Mouse (Mus musculus) right cerebral cortex, postnatal 14 days (tissue): ENCODE data around the gene Anpep.

Experiments
- DNase-seq: peaks from one replicate; pipeline ENCODE4 v3.0.0; 2022

Gene Anpep

DNA sequence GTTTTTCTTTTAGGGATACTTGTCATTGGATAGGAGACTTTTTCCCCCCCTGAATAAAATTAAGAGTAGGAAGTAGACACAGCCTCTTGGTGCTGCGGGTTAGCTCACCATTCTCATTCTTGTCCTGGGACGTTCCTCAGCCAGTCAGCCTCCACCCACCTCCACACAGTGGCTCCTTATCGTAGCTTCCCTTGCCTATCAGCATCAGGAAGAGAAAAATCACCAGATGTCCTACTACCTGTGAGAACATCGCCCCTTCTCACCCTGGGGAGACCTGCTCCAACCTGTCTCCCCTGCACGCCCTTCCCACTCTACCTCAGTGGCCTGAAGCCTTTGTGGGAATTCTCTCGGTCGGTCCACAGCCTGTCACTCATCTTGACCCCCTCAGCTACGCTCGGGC is at the start of gene Anpep:
Gene Anpep (minus strand): TSS at position 249 of the 400 bp plus-strand sequence.
- no peak for DNase-seq

GRCm38 (mm10) chr7:79907356-79907755 is 46.5 kb upstream of the Anpep start:
- no peak for DNase-seq

- DNase-seq, result no peak
Measured at GRCm38 (mm10) chr7:79906914-79907313, 46.1 kb upstream of the Anpep start.

- DNase-seq, result no peak
Measured at GRCm38 (mm10) chr7:79905193-79905592, 44.3 kb upstream of the Anpep start.

DNA sequence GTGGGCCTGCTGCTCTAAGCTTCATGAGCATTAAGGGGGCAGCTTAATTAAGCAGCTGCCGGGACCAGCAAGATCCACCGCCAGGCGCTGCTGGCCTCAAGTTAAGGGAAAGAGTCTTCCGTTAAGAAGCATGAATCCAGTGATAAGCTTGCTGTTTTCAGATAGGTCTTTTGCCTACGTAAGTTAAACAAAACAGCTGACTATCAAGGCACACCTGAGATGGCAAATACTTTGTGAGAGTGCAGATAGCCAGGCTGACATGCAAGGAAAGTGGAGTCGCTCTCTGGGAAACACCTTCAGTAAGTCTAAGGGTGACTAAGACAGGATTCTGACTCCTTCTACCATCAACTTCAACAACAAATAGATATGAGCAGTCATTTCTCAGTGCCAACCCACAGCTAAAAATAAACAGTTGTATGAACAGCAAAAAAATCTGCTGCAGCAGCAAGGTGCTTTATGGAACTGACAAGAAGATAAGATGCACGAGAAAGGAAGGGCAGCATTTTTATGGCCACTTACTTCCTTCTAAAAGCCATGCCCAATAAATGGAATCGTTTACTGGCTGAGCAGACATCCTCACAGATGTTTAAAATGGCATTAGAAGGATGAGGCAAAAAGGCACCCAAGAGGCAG is 42.4 kb upstream of the Anpep start:
- no peak for DNase-seq

DNA sequence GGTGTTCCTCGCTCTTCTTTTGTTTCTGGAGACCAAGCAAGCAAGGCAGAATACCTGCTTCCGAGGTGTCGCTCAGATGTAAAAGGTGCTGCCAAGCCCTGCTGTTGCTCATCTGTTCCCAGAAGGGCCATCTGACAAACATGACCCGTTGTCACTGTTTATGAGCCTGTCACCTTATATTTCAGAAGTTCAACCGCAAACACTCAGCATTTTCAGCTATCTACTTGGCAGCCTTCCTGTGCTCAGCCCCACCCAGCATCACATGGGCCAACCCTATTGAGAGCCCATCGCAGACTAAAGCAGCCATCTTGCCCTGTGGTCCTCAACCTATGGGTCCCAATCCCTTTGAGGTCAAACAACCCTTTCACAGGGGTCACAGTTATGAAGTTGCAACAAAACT is 39.9 kb upstream of the Anpep start:
- no peak for DNase-seq

- DNase-seq, result no peak
Measured at GRCm38 (mm10) chr7:79895225-79895624, 34.4 kb upstream of the Anpep start.

DNA sequence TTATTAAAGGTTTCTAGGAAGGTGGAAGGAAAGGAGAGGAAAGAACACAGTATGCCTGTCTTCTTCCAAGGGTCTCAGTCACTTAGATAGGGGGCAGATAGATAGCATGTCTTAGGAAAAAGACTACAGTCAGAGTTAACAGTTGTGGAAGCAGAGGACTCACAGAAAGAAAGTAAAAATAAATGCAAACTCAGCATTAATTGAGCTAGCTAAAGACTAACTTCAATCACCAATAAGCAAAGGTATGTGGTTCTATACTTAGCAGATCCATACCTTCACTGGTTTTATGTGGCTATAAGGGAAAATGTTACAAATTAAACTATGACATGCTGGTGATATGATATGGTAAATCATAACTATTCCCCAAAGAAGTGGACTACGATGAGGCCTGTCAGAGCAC is 33.9 kb upstream of the Anpep start:
- DNase-seq, result no peak

DNA sequence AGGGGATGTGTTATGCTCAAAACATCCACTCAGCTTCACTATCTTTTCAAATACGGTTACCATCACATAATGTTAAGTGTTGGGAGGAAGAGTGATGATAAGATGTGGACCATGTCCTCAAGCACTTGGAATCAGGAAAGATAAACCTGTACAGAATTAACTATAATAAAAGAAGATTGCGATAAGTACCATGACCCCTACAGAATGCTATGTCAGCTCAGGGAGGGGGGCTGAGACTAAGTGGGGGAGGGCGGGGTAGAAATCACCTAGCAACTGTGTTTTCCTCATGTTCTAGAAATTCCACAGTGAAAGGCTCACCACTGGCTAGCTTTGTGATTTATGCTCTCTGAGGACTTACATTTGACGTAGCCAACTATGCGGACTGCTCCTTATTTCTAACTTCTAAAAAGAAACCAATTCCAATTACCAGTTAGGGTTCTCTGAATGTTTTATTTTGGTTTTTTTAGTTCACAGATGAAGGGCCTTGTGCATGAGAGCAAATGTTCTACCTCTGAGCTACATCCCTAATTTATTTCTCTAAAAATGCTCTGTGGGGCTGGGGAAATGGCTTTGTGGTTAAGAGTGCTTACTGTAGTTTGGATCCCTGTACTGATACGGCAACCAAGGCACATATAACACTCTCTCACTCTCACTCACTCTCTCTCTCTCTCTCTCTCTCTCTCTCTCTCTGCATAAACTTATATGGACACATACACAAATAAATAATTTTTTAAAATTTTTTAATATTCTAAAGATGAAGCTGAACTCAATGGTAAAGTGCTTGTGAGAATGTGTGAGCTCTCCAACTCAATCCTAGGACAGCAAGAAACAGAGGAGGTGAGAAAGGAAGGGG is 31.9 kb upstream of the Anpep start:
- no peak for DNase-seq

GRCm38 (mm10) chr7:79890436-79891221 is 29.8 kb upstream of the Anpep start:
- DNase-seq, result no peak

- no peak for DNase-seq
Measured at GRCm38 (mm10) chr7:79888603-79889002, 27.7 kb upstream of the Anpep start.

DNA sequence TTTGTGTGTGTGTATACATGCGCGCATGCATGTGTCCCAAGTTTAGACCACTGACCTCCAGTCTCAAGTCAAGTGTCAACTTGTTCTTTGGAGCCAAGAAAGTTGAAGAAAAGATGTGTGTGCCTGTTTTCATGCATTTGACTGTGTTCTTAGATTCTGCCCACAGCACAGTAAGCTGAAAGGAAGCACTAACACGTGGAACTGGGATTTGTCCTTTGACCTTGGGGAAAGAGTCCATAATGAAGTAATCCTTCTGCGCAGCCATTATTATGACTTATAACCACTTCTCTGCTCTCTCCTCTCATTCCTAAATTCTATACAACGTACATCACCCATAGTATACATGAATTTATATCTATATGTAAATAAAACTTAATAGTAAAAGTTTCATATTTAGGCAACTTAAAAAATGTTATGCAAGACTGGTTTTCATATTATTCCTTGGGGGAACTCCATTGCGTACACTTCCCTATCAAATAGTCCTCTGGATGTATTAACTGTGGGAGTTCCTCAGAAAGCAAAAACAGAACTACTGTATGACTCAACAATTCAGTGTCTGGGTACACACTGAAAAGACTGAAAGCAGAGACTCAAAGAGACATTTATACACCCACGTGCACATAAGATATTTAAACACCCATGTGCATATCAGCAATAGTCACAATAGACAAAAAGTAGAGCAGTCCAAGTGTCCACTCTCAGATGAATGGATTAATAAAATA is 22.9 kb upstream of the Anpep start:
- DNase-seq, result no peak

- no peak for DNase-seq
Measured at GRCm38 (mm10) chr7:79881901-79882300, 21.0 kb upstream of the Anpep start.

DNA sequence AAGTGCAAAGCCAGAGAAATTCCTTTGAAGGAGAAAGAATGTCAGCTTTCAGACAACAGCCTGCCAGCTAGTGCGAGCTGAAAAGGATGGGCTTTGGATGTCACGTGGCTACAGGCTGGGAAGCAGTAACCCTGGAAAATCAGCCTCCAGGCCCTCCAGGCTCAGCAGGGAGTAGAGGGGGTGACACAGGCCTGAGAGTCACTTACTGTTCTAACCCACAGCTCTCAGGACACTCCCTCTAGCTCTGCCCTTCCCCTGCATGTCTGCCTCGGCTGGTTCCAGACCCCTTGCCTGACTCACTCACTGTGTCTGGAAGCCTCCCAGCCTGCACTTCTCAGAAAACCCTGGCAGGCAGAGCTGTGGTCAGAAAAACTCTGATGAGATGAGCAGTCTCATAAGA is 20.1 kb upstream of the Anpep start:
- DNase-seq, result no peak

- DNase-seq, result no peak
Measured at GRCm38 (mm10) chr7:79880033-79880432, 19.2 kb upstream of the Anpep start.

DNA sequence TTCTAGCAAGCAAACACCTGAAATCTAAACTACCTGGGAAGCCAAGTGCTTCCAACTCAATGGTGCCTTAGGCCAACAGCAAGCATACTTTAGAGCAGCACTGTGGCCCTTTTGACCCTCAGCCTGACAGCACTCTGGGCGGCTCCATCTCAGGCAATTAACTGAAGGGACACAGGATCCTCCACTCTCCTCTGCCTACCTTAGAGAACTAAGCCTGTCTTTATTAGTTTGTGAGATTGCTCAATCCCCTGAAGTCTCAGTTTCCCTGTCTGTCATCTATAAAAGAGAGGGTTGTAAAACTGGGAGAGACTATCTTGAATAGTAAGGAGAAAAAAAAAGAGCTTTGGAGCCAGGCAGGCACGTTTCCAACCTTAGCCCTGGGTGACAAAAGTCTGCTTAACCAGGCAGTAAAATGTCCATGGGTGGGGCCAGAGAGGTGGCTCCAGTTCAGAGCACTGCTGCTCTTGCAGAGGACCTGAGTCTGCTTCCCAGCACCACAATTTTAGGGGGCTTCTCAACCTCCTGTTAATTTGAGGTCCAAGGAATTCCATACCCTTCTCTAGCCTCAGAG is 17.7 kb upstream of the Anpep start:
- no peak for DNase-seq

DNA sequence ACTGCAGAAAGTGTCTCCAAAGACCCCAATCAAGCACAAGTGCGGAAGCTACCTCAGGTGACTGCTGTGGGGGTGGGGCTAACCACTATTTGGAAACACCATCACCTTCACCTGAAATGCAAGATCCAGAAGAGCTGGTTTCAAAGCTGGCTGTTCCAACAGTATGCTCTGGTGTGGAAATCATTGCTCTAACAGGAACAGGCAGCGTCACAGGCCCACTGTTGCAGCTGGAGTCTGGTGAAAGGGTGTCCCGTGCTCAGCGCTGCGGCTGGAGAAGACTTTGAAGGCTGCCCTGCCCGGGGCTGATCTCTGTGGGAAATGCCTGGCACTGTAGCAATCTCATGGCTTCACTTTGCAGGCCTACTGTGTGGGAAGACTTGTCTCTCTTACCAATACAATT is 12.5 kb upstream of the Anpep start:
- DNase-seq, result no peak

DNA sequence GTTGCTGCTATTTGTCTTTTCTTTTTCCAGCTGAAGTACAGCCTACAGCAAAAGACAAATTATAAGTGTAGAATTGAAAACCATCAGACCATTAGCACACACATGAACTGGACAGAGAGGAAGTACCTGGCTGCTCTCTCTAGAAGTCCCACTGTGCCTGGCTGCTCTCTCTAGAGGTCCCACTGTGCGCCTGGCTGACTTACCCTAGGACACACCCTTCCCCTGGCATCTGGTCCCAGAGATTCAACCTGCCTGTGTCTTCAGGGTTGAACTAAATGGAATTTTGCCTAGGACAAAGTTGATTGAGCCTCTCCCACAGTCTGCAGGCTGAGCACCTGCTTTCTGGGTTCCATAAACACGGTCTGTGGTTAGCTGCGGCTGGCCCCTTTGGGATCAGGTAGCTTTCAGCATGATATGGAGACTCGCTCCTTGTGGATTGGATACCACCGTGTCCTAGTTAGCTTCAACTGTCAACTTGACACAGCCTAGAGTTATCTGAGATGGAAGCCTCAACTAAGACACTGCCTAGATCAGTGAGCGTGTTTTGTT is 11.0 kb upstream of the Anpep start:
- DNase-seq, result no peak

DNA sequence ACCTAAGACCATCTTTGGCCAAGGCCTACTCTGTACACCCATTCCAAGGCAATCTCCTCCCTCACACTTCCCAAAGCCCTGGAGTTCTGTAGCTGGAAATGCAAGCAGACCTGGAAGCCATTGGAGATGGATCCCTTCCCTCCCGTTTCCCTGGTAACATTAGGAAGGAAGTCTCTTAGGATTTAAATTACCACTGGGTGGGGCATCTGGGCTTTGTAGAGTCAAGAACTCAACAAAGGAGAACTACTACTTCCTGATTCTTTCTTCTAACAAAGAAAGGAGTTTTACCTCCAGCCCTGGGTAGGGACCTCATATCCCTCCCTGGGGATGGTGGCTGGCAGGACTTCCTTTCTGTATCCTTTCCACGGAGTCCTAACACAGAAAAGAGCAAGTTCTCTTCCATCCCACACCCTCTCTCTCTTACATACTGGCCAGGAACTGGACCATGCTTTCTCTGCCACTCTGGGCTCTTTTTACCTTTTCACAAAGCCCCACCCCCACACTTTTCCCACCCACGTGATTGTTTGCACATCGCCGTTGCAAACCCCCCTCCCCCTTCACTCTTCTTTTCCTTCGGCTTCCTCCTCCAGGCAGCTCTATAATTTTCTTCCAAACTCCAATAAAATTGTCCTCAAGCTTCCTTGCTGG is 8.3 kb upstream of the Anpep start:
- DNase-seq, result no peak

DNA sequence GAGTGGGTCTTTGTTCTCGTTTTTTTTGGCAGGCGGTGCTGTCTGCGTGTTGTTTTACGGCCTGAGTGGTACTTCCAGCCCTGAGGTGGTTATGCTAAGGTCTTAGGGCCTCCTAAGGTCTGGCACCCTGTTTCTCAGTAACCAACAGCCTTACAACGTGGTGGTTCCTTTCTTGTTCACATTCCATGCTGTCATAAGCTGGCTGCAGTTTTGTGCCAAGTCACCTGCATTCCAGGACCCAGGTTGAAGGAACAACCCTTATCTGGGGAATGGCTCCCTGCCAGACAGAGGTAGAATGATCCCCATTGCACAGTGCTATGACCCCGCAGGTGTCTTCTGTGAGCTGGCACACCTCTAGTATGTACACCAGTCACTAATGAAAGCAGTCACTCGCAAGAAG is 7.6 kb upstream of the Anpep start:
- DNase-seq, result no peak

DNA sequence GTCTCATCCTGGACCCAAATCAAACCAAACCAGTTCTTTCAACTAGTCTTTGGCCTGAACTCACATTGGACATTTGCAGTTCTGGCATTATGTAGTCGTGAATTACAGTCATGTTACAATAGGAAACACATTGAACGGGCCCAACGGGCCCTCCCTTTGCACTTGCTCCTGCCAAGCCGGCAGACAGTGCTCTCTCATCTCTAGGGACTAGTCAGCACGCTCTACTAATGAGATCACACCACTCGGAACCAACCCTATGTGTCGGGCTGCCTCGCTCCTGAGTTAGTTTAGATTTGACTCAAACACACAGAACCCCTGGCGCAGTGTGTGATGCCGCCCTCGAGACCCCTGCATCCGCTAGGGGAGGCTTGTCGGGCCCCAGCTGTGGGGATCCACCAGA is 7.0 kb upstream of the Anpep start:
- no peak for DNase-seq
